Mouse (Mus musculus) kidney, adult 2 months (tissue): Measurements from ENCODE around the gene Serpinf1.

Source experiments
- CTCF ChIP-seq: fragments of 200-500 bp; conservative IDR thresholded peaks from 2 replicates; pipeline ENCODE4 v1.5.1; 2011; ENCODE audit warnings: low read depth, mild to moderate bottlenecking, control low read depth, low read length, moderate library complexity, mixed read lengths; ENCODE audit not compliant: insufficient read depth, insufficient read length
- POLR2A ChIP-seq: fragments of 200-500 bp; IDR thresholded peaks from one replicate; pipeline ENCODE4 v1.6.1; 2011; ENCODE audit warnings: low read depth, low read length, control low read depth

DNA sequence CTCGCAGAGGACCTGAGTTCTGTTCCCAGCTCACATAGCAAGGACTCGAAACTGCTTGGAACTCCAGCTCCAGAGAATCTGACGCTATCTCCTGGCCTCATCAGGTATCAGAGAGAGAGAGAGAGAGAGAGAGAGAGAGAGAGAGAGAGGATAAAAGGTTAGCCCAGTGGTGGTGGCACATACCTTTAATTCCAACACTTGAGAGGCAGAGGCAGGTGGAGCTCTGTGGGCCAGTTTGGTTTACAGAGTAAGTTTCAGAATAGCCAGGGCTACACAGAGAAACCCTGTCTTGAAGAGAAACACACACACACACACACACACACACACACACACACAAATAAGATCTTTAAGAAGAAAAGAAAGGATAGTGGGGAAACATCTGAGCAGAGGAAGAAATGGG lies 590 bp upstream of the Serpinf1 start:
- TF ChIP-seq POLR2A (no peak), CTCF (no peak)
